ENCODE assay signal across 20 mouse cellular contexts in genomic region chr11:61675332-61675731, GRCm38 (mm10). TPM values are rescaled to one million over a fixed set of nuclear protein-coding genes. Genes with fewer than 3 reads are reported as not detected.
DNase-seq lines count a peak whose midpoint lies in the region; ATAC-seq lines count a peak whose summit lies in the region.
"Had no signal": no experiment of that assay in that cellular context is flagged by ENCODE, and none has a peak within 500 bp of the region (broad histone marks: within the 10 kb centered on the region; RNA-seq: fewer than 3 reads in every experiment).

No protein-coding gene starts in this region.

- no peaks in the 10 kb centered on the region for H3K9me3 ChIP-seq in forebrain, embryonic 10.5 days
- no peaks in the 10 kb centered on the region for H3K9me3 ChIP-seq in forebrain, embryonic 15.5 days
- no peaks in the 10 kb centered on the region for H3K9me3 ChIP-seq in intestine, embryonic 16.5 days (ENCODE audit: control insufficient read depth, low read length)
- H3K9me3 ChIP-seq: forebrain, embryonic 13.5 days; midbrain, embryonic 15.5 days had no signal

- peaks cover 64% of the 10 kb centered on the region for H3K27me3 ChIP-seq in forebrain, embryonic 10.5 days (ENCODE audit: poor library complexity, severe bottlenecking)
- H3K27me3 ChIP-seq in forebrain, embryonic 15.5 days = no peaks in the 10 kb centered on the region
- no peaks in the 10 kb centered on the region for H3K27me3 ChIP-seq in intestine, embryonic 16.5 days (replicated peaks; ENCODE audit: control insufficient read depth, insufficient read depth, low read length)
- H3K27me3 ChIP-seq: forebrain, embryonic 13.5 days; midbrain, embryonic 15.5 days had no signal

- no peak overlapping the region for H3K9ac ChIP-seq in forebrain, embryonic 15.5 days (replicated peaks)
- H3K9ac ChIP-seq in intestine, embryonic 16.5 days (ENCODE audit: low read depth, low read length) = peak overlapping the region; percentile 30; the same call in 1 of the 2 replicates
- H3K9ac ChIP-seq: liver, embryonic 14.5 days; midbrain, embryonic 15.5 days had no signal

- peak overlapping the region; percentile 75 for H3K27ac ChIP-seq in forebrain, embryonic 10.5 days
- H3K27ac ChIP-seq in forebrain, embryonic 15.5 days (replicated peaks) = no peak overlapping the region
- peak overlapping the region; percentile 73; the same call in 1 of the 2 replicates for H3K27ac ChIP-seq in intestine, embryonic 16.5 days (ENCODE audit: low read length)
- H3K27ac ChIP-seq: forebrain, embryonic 13.5 days; liver, embryonic 14.5 days; midbrain, embryonic 15.5 days had no signal

- WGBS in forebrain, embryonic 10.5 days = 60% methylated on average over 2 of the region's 2 CpGs
- WGBS in forebrain, embryonic 15.5 days = 76% methylated on average over 2 of the region's 2 CpGs
- WGBS in intestine, embryonic 16.5 days = 34% methylated on average over 2 of the region's 2 CpGs

- H3K4me1 ChIP-seq in forebrain, embryonic 10.5 days = peaks cover 53% of the 10 kb centered on the region
- peaks cover 3% of the 10 kb centered on the region; the same call in 1 of the 2 replicates for H3K4me1 ChIP-seq in forebrain, embryonic 15.5 days
- H3K4me1 ChIP-seq in intestine, embryonic 16.5 days (ENCODE audit: control insufficient read depth, insufficient read depth, low read length) = peaks cover 36% of the 10 kb centered on the region

- no peak overlapping the region for H3K4me2 ChIP-seq in forebrain, embryonic 15.5 days (replicated peaks)
- no peak overlapping the region for H3K4me2 ChIP-seq in intestine, embryonic 16.5 days (ENCODE audit: low read depth, low read length)

- ATAC-seq in forebrain, embryonic 15.5 days (replicated peaks) = no peak
- ATAC-seq in intestine, embryonic 16.5 days = peak; percentile 34

- DNase-seq in forebrain, embryonic 10.5 days (ENCODE audit: extremely low spot score, low spot score) = no peak
- DNase-seq in urinary bladder, postnatal 36 days (ENCODE audit: low spot score in 2 of 2) = peak; percentile 56 to 61
- no peak for DNase-seq in urinary bladder, postnatal 25 days (ENCODE audit: low spot score)
- peak; percentile 68 for DNase-seq in yolk sac, embryonic 10.5 days (ENCODE audit: low spot score)
- DNase-seq in adrenal gland, adult (ENCODE audit: inconsistent age in 2 of 2, low spot score in 1 of 2) = no peak
- no peak for DNase-seq in B cell, adult 2 months
- DNase-seq: gastrocnemius, postnatal 10 days; heart, adult 11 months; heart, postnatal 36 days; kidney, adult 9 months; right cerebral cortex, postnatal 25 days; thymus, postnatal 25 days had no signal

- H3K36me3 ChIP-seq in forebrain, embryonic 10.5 days (replicated peaks) = no peaks in the 10 kb centered on the region
- H3K36me3 ChIP-seq in forebrain, embryonic 15.5 days = no peaks in the 10 kb centered on the region
- no peaks in the 10 kb centered on the region for H3K36me3 ChIP-seq in intestine, embryonic 16.5 days (ENCODE audit: control insufficient read depth, insufficient read depth, low read length)
- H3K36me3 ChIP-seq: midbrain, embryonic 15.5 days had no signal

- H3K4me3 ChIP-seq in forebrain, embryonic 10.5 days = no peak overlapping the region
- H3K4me3 ChIP-seq in forebrain, embryonic 15.5 days = no peak overlapping the region
- H3K4me3 ChIP-seq in intestine, embryonic 16.5 days (ENCODE audit: low read length) = no peak overlapping the region
- H3K4me3 ChIP-seq: forebrain, embryonic 13.5 days; midbrain, embryonic 15.5 days had no signal

RNA-seq across cellular contexts. Expression of gene Fam83g, which starts 8.6 kb away (rescaled TPM):
- polyA plus RNA-seq in forebrain, embryonic 10.5 days (2016; fragmentation: Nextera tagmentation; extraction: Ambion mirVana) = 1.5 and 1.9 TPM in 2 replicates
- 0.20 and 0.51 TPM in 2 replicates for polyA plus RNA-seq in forebrain, embryonic 15.5 days (2015; fragmentation: Nextera tagmentation; extraction: Ambion mirVana)
- 9.6 and 12.9 TPM in 2 replicates for polyA plus RNA-seq in intestine, embryonic 16.5 days (2015; fragmentation: Nextera tagmentation; extraction: Ambion mirVana)

RNA-seq across cellular contexts. Expression of gene Grap, which starts 22.3 kb away (rescaled TPM):
- polyA plus RNA-seq in forebrain, embryonic 10.5 days (2016; fragmentation: Nextera tagmentation; extraction: Ambion mirVana) = 9.0 and 9.8 TPM in 2 replicates
- 8.0 and 9.1 TPM in 2 replicates for polyA plus RNA-seq in forebrain, embryonic 15.5 days (2015; fragmentation: Nextera tagmentation; extraction: Ambion mirVana)
- 7.2 and 8.6 TPM in 2 replicates for polyA plus RNA-seq in intestine, embryonic 16.5 days (2015; fragmentation: Nextera tagmentation; extraction: Ambion mirVana)

RNA-seq across cellular contexts. Expression of gene Slc5a10, which starts 45.3 kb away (rescaled TPM):
- 0.07 and 0.12 TPM in 2 replicates for polyA plus RNA-seq in forebrain, embryonic 10.5 days (2016; fragmentation: Nextera tagmentation; extraction: Ambion mirVana)
- polyA plus RNA-seq in forebrain, embryonic 15.5 days (2015; fragmentation: Nextera tagmentation; extraction: Ambion mirVana) = not detected in 2 replicates
- polyA plus RNA-seq in intestine, embryonic 16.5 days (2015; fragmentation: Nextera tagmentation; extraction: Ambion mirVana) = 0.07 and 0.11 TPM in 2 replicates
- polyA plus RNA-seq: forebrain, embryonic 13.5 days; heart, embryonic 14.5 days; hindbrain, embryonic 16.5 days; large intestine, adult 2 months; liver, embryonic 14.5 days; midbrain, embryonic 15.5 days had no signal

Comparison
In these comparisons a context has a peak if more than half of its experiments do, and no peak if none do; other contexts are left out.
1. DNase-seq: peak in urinary bladder, postnatal 36 days (2 of 2) and yolk sac, embryonic 10.5 days (single experiment); none in forebrain, embryonic 10.5 days (single experiment), urinary bladder, postnatal 25 days (single experiment), adrenal gland, adult (0 of 2) and B cell, adult 2 months (0 of 2).